Mouse (Mus musculus): ENCODE measurements at regions not wholly inside any gene's neighbourhood (a gene's known extent, or its start where the extent isn't known, plus 50 kb on each side); places are given as distances from the start of the nearest gene placed in this dataset.
"Not testable (repeated sequence)": the region's sequence is repeated elsewhere in the genome, so short reads cannot be mapped to it uniquely, and the experiment has no call there.

DNA sequence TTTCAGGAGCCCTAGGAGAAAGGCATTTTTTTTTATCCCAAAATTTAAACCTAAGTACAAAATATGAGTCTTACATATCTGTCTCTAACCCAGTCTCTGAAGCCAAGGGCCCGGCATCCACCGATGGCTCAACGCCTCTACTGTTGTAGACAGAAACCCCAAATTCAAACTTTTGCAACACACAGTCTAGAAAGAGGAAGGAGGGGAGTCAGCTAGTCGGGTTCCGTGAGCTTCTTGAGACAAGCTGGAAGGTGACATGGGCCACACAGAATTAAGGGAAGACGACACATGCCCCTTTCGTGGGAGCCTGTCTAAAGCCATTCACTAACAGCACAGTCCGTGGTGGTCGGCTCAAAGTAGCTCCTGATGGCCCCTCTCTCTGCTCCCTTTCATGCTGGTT lies 254.7 kb downstream of the Prex1 start:
- ATAC-seq (ENCODE audit: low FRiP score, low read depth) (no peak), DNase-seq (ENCODE audit: low spot score) (no peak)
- no peak for TF ChIP-seq POLR2A (IDR thresholded peaks at IDR 0.05; ENCODE audit: borderline replicate concordance, extremely low read depth, insufficient read depth, insufficient read length)
- WGBS = 79% methylated on average over 9 of the region's 9 CpGs
- H3K27me3 ChIP-seq (ENCODE audit: control insufficient read depth, insufficient read depth, low read length) = no peaks in the 10 kb centered on the region
- no peak overlapping the region for H3K4me2 ChIP-seq (replicated peaks; ENCODE audit: low read depth, low read length, severe bottlenecking)
- no peak overlapping the region for H3K4me3 ChIP-seq (replicated peaks; ENCODE audit: low read length)
- peaks cover 19% of the 10 kb centered on the region for H3K4me1 ChIP-seq (ENCODE audit: control insufficient read depth, insufficient read depth, low read length)
- no peaks in the 10 kb centered on the region for H3K36me3 ChIP-seq (ENCODE audit: control insufficient read depth, insufficient read depth, low read length)
- H3K9ac ChIP-seq (ENCODE audit: low read depth, low read length, severe bottlenecking) = no peak overlapping the region
- H3K27ac ChIP-seq (replicated peaks; ENCODE audit: low read depth, low read length) = no peak overlapping the region
- no peaks in the 10 kb centered on the region for H3K9me3 ChIP-seq (ENCODE audit: control insufficient read depth, low read length)

DNA sequence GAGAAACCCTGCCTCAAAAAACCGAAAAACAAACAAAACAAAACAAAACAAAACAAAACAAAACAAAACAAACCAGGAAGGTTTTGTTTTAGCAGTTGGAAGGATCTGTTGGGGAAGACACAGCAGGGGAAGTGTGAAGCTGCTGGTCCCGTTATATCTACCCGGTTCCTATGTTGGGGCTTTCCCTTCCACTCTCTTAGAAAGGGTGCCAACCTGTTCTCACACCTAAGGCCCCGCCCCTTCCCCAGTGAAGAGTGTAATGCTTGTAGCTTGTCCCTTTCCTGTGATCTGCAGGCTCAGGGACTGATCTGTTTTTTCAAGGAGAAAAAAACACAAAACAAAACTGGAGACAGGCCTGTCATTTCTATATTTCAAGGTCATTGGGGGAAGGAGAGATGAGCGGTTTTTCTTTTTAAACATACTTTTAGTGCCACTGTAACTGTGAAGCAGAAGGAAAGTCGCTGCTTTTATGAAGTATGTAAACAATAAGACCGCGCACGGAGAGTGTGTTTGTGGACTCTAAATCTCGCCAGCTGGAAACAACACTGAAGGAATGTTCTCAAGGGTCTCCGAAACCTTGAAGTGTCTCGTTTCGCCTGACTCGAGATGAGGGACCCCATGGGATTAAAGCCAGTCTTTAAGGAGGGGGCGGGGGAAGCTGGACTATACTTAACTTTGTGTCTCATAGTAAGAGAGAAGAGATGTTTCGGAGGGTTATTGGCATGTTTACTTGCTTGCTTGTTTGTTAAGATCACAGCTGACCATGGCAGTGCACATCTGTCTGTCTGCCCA lies 256.1 kb downstream of the Prex1 start:
- no peak overlapping the region for H3K9ac ChIP-seq (ENCODE audit: low read depth, low read length, severe bottlenecking)
- DNase-seq (ENCODE audit: low spot score) (peak; percentile 56), ATAC-seq (ENCODE audit: low FRiP score, low read depth) (no peak)
- no peak overlapping the region for H3K4me3 ChIP-seq (replicated peaks; ENCODE audit: low read length)
- H3K27ac ChIP-seq (replicated peaks; ENCODE audit: low read depth, low read length) = no peak overlapping the region
- H3K4me1 ChIP-seq (ENCODE audit: control insufficient read depth, insufficient read depth, low read length) = peaks cover 19% of the 10 kb centered on the region
- 49% methylated on average over 16 of the region's 16 CpGs for WGBS
- no peaks in the 10 kb centered on the region for H3K9me3 ChIP-seq (ENCODE audit: control insufficient read depth, low read length)
- no peaks in the 10 kb centered on the region for H3K27me3 ChIP-seq (ENCODE audit: control insufficient read depth, insufficient read depth, low read length)
- H3K36me3 ChIP-seq (ENCODE audit: control insufficient read depth, insufficient read depth, low read length) = no peaks in the 10 kb centered on the region
- TF ChIP-seq POLR2A (IDR thresholded peaks at IDR 0.05; ENCODE audit: borderline replicate concordance, extremely low read depth, insufficient read depth, insufficient read length) = no peak
- no peak overlapping the region for H3K4me2 ChIP-seq (replicated peaks; ENCODE audit: low read depth, low read length, severe bottlenecking)

DNA sequence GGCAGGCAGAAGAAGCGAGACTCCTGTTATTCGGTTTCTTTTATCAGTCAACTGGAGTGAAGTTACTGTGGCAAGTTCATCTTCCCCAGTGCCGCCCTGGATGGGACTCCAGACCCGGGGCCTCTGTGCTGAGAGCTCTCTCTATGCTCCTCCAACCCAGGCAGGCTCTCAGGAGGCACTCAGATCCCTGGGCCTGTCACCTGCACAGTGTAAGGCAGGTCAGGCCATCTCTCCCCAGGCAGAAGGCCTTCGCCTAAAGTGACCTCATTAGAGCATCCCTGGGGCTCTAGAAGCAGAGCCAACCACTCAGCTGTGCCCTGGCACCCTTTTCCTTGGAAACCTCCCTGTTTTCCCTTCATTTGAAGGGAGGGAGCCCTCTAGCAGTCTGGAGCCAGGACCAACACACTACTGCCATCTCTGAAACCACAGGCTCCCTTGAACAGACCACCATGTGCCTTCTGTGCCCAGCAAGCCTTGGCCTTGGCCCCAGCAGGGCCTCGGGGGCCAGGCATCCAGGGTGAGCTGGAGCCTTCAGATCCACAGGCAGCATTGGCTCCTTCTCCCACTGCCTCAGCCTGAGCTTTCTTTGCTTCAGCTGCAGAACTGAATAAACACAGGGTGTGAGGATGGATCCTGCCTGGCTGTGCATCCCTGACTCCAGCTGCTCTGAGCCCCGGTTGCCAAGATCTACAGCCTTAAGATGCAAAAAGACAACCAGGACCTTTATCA lies 259.3 kb downstream of the Prex1 start:
- H3K4me1 ChIP-seq (ENCODE audit: control insufficient read depth, insufficient read depth, low read length) = peaks cover 24% of the 10 kb centered on the region
- DNase-seq (ENCODE audit: low spot score); H3K4me3 ChIP-seq (replicated peaks; ENCODE audit: low read length); H3K4me2 ChIP-seq (replicated peaks; ENCODE audit: low read depth, low read length, severe bottlenecking); H3K36me3 ChIP-seq (ENCODE audit: control insufficient read depth, insufficient read depth, low read length); ATAC-seq (ENCODE audit: low FRiP score, low read depth); H3K27me3 ChIP-seq (ENCODE audit: control insufficient read depth, insufficient read depth, low read length); H3K9me3 ChIP-seq (ENCODE audit: control insufficient read depth, low read length); H3K9ac ChIP-seq (ENCODE audit: low read depth, low read length, severe bottlenecking); H3K27ac ChIP-seq (replicated peaks; ENCODE audit: low read depth, low read length): not testable (repeated sequence)
- 53% methylated on average over 2 of the region's 7 CpGs for WGBS

DNA sequence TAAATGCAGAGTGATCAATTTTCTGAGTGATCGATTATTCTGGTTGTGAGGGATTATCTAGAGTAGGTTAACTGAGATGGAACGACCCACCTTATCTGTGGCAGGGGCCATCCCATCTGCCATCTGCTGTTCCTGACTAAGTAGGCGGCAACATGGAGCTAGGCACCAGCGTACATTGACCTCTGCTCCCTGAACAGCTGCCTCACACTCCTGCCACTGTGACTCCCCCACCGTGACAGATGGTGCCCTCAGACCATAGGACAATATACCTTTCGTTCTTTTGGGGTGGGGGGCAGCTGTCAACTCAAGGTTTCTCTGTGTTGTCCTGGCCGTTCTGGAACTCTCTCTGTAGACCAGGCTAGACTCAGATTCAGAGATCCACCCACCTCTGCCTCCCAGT lies 262.7 kb downstream of the Prex1 start:
- no peak for TF ChIP-seq POLR2A (IDR thresholded peaks at IDR 0.05; ENCODE audit: borderline replicate concordance, extremely low read depth, insufficient read depth, insufficient read length)
- no peak overlapping the region for H3K27ac ChIP-seq (replicated peaks; ENCODE audit: low read depth, low read length)
- H3K4me3 ChIP-seq (replicated peaks; ENCODE audit: low read length) = no peak overlapping the region
- ATAC-seq (ENCODE audit: low FRiP score, low read depth) = no peak
- peaks cover 34% of the 10 kb centered on the region for H3K4me1 ChIP-seq (ENCODE audit: control insufficient read depth, insufficient read depth, low read length)
- WGBS = 80% methylated on average over 7 of the region's 7 CpGs
- no peak overlapping the region for H3K4me2 ChIP-seq (replicated peaks; ENCODE audit: low read depth, low read length, severe bottlenecking)
- H3K9ac ChIP-seq (ENCODE audit: low read depth, low read length, severe bottlenecking) = no peak overlapping the region
- H3K27me3 ChIP-seq (ENCODE audit: control insufficient read depth, insufficient read depth, low read length) = no peaks in the 10 kb centered on the region
- no peak for DNase-seq (ENCODE audit: low spot score)
- H3K9me3 ChIP-seq (ENCODE audit: control insufficient read depth, low read length) = no peaks in the 10 kb centered on the region
- no peaks in the 10 kb centered on the region for H3K36me3 ChIP-seq (ENCODE audit: control insufficient read depth, insufficient read depth, low read length)

DNA sequence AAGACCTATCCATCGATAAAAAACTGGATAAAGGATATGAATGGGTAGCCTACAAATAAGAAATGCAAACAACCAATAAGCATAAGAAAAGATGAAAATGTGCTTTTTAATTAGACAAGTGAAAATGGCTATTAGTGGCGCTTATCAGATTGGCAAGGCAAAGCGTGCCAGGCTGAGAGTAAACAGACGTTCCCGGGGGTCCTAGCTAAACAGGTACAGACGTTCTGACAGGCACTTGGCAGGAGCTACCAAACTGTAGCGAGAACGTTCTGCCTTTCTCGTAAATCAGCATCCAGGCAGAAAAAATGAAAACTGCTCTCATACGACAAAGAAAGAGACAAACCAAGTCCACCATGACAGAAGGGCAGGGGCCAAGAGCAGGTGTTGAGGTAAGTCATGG lies 263.3 kb downstream of the Prex1 start:
- H3K36me3 ChIP-seq (ENCODE audit: control insufficient read depth, insufficient read depth, low read length) = no peaks in the 10 kb centered on the region
- H3K4me2 ChIP-seq (replicated peaks; ENCODE audit: low read depth, low read length, severe bottlenecking) = no peak overlapping the region
- H3K27ac ChIP-seq (replicated peaks; ENCODE audit: low read depth, low read length) = no peak overlapping the region
- H3K9me3 ChIP-seq (ENCODE audit: control insufficient read depth, low read length) = no peaks in the 10 kb centered on the region
- H3K4me1 ChIP-seq (ENCODE audit: control insufficient read depth, insufficient read depth, low read length) = peaks cover 34% of the 10 kb centered on the region
- TF ChIP-seq POLR2A (IDR thresholded peaks at IDR 0.05; ENCODE audit: borderline replicate concordance, extremely low read depth, insufficient read depth, insufficient read length) = no peak
- 35% methylated on average over 10 of the region's 10 CpGs for WGBS
- H3K27me3 ChIP-seq (ENCODE audit: control insufficient read depth, insufficient read depth, low read length) = no peaks in the 10 kb centered on the region
- no peak overlapping the region for H3K9ac ChIP-seq (ENCODE audit: low read depth, low read length, severe bottlenecking)
- H3K4me3 ChIP-seq (replicated peaks; ENCODE audit: low read length) = no peak overlapping the region
- DNase-seq (ENCODE audit: low spot score) = no peak
- ATAC-seq (ENCODE audit: low FRiP score, low read depth) = no peak

All from limb, embryonic 14.5 days (tissue).